Mouse (Mus musculus) gastrocnemius, adult 8-10 months (tissue): ENCODE measurements around the gene Pygb. TPM values are rescaled to one million over a fixed set of nuclear protein-coding genes. Genes with fewer than 3 reads are reported as not detected.

Experiments used
- DNase-seq, 2 experiments: peaks; one replicate each; pipeline ENCODE4 v3.0.0; 2022; ENCODE audit warnings: low spot score in 2 of 2
- total RNA-seq, 4 experiments: library from RNA; stranded (reverse); gene quantifications; 2 replicates each; pipeline ENCODE4 v1.2.4; 2022

Gene Pygb
- total RNA-seq: 1 to 10 TPM; 3.1 to 5.0 (median 3.9) TPM

- peak; percentile 57 to 75 for DNase-seq
These were observed at the start of gene Pygb for GRCm38 (mm10) chr2:150786251-150787180. Gene Pygb, plus strand, starts transcription at chr2:150786735.

GRCm38 (mm10) chr2:150737881-150738280 lies 48.7 kb upstream of the Pygb start:
- no peak for DNase-seq

- DNase-seq: no peak
These were observed 46.2 kb upstream of the Pygb start for GRCm38 (mm10) chr2:150740145-150740841.

GRCm38 (mm10) chr2:150741405-150741804 lies 45.1 kb upstream of the Pygb start:
- DNase-seq: no peak

- DNase-seq: no peak
These were observed 41.5 kb upstream of the Pygb start for GRCm38 (mm10) chr2:150745016-150745415.

GRCm38 (mm10) chr2:150748854-150749253 lies 37.7 kb upstream of the Pygb start, which contains the start of gene Entpd6:
Gene Entpd6, plus strand, starts transcription at chr2:150749042.
- peak; percentile 90 to 92 for DNase-seq

- DNase-seq: no peak
These were observed 37.3 kb upstream of the Pygb start for GRCm38 (mm10) chr2:150749283-150749682.

GRCm38 (mm10) chr2:150750129-150750979 lies 36.2 kb upstream of the Pygb start:
- DNase-seq: no peak

- DNase-seq: no peak
These were observed 31.5 kb upstream of the Pygb start for GRCm38 (mm10) chr2:150755016-150755415.

- DNase-seq: no peak
These were observed 25.1 kb upstream of the Pygb start for GRCm38 (mm10) chr2:150761476-150761875.

- no peak for DNase-seq
These were observed 20.9 kb upstream of the Pygb start for GRCm38 (mm10) chr2:150765619-150766018.

GRCm38 (mm10) chr2:150766083-150766862 lies 20.3 kb upstream of the Pygb start:
- DNase-seq: no peak

- no peak for DNase-seq
These were observed 17.9 kb upstream of the Pygb start for GRCm38 (mm10) chr2:150768678-150769077.

- DNase-seq: peak in 1 of 2 experiments; percentile 16
These were observed 15.8 kb upstream of the Pygb start for GRCm38 (mm10) chr2:150770747-150771146.

- DNase-seq: no peak
These were observed 15.4 kb upstream of the Pygb start for GRCm38 (mm10) chr2:150771169-150771568.

GRCm38 (mm10) chr2:150771996-150772395 lies 14.5 kb upstream of the Pygb start:
- DNase-seq: no peak

- DNase-seq: no peak
These were observed 13.9 kb upstream of the Pygb start for GRCm38 (mm10) chr2:150772466-150773119.

GRCm38 (mm10) chr2:150782801-150783200 lies 3.7 kb upstream of the Pygb start:
- DNase-seq: no peak

GRCm38 (mm10) chr2:150787234-150787771 lies 768 bp downstream of the Pygb start:
- no peak for DNase-seq
